16 mouse cellular contexts compared by ENCODE assay signal in genomic region chr8:10482880-10483279, GRCm38 (mm10).
"Had no signal": no experiment of that assay in that cellular context is flagged by ENCODE, and none has a peak within 500 bp of the region (broad histone marks: within the 10 kb centered on the region; RNA-seq: fewer than 3 reads in every experiment).

No protein-coding gene starts in this region.

- H3K9me3 ChIP-seq: neural tube, embryonic 12.5 days; neural tube, embryonic 15.5 days; stomach, embryonic 15.5 days had no signal

- H3K4me2 ChIP-seq: neural tube, embryonic 12.5 days; neural tube, embryonic 15.5 days; stomach, embryonic 15.5 days had no signal

- H3K4me3 ChIP-seq: neural tube, embryonic 12.5 days; neural tube, embryonic 15.5 days; stomach, embryonic 15.5 days had no signal

- H3K27ac ChIP-seq: neural tube, embryonic 12.5 days; stomach, embryonic 15.5 days; stomach, postnatal 0 days had no signal

- H3K4me1 ChIP-seq: neural tube, embryonic 12.5 days; stomach, embryonic 15.5 days had no signal

- H3K36me3 ChIP-seq: neural tube, embryonic 12.5 days; stomach, embryonic 15.5 days had no signal

- H3K9ac ChIP-seq: neural tube, embryonic 12.5 days; neural tube, embryonic 15.5 days; stomach, embryonic 15.5 days had no signal

- H3K27me3 ChIP-seq: neural tube, embryonic 12.5 days; neural tube, embryonic 15.5 days; stomach, embryonic 15.5 days had no signal

- DNase-seq: retina, postnatal 1 day; right cerebral cortex, adult 18-20 months; right cerebral cortex, postnatal 14 days; right cerebral cortex, postnatal 25 days; right cerebral cortex, postnatal 4 days; spleen, adult 18-20 months; thymus, adult 18-20 months; thymus, adult 2 months; thymus, postnatal 14 days; thymus, postnatal 25 days; thymus, postnatal 36 days; thymus, postnatal 4 days had no signal
